Mouse (Mus musculus) induced T-regulatory cell, adult 2 months (primary cell): ENCODE results near the gene Fbxl16.
"Not testable (repeated sequence)": the region's sequence is repeated elsewhere in the genome, so short reads cannot be mapped to it uniquely, and the experiment has no call there.

Experiments used
- DNase-seq: peaks from one replicate; pipeline ENCODE4 v3.0.0-alpha.2; 2012; ENCODE audit warnings: low read depth

The Fbxl16 gene

GRCm38 (mm10) chr17:25795609-25796092 is 13.2 kb upstream of the Fbxl16 start, which contains the start of gene AC134908.4:
AC134908.4 (minus strand) TSS chr17:25795659.
- DNase-seq, result no peak

- no peak for DNase-seq
Observed at GRCm38 (mm10) chr17:25796211-25796771, 12.6 kb upstream of the Fbxl16 start.

- DNase-seq, result peak; percentile 90
Observed at GRCm38 (mm10) chr17:25796951-25797369, 11.9 kb upstream of the Fbxl16 start, which contains the start of gene Metrn. Metrn (minus strand) TSS chr17:25797136.

- DNase-seq, result peak; percentile 90
Observed at GRCm38 (mm10) chr17:25801029-25801428, 7.9 kb upstream of the Fbxl16 start.

- no peak for DNase-seq
Observed at GRCm38 (mm10) chr17:25802825-25803517, 5.9 kb upstream of the Fbxl16 start.

GRCm38 (mm10) chr17:25806507-25806906 is 2.4 kb upstream of the Fbxl16 start:
- no peak for DNase-seq

- DNase-seq, result not testable (repeated sequence)
Observed at GRCm38 (mm10) chr17:25807452-25807851, 1.4 kb upstream of the Fbxl16 start.

GRCm38 (mm10) chr17:25808028-25808427 is 857 bp upstream of the Fbxl16 start:
- DNase-seq, result no peak

GRCm38 (mm10) chr17:25809606-25810340 is 888 bp downstream of the Fbxl16 start:
- DNase-seq, result no peak

- DNase-seq, result no peak
Observed at GRCm38 (mm10) chr17:25810890-25811289, 2.0 kb downstream of the Fbxl16 start.

- peak; percentile 86 for DNase-seq
Observed at GRCm38 (mm10) chr17:25813471-25813870, 4.6 kb downstream of the Fbxl16 start.

GRCm38 (mm10) chr17:25817662-25818061 is 8.8 kb downstream of the Fbxl16 start:
- no peak for DNase-seq

GRCm38 (mm10) chr17:25818851-25819780 is 10.2 kb downstream of the Fbxl16 start:
- DNase-seq, result peak; percentile 50

- peak; percentile 95 for DNase-seq
Observed at GRCm38 (mm10) chr17:25823452-25823851, 14.6 kb downstream of the Fbxl16 start, which contains the start of gene Wdr24. Wdr24 (plus strand) TSS chr17:25823627.

GRCm38 (mm10) chr17:25824362-25825142 is 15.7 kb downstream of the Fbxl16 start:
- DNase-seq, result no peak

- no peak for DNase-seq
Observed at GRCm38 (mm10) chr17:25825311-25825710, 16.4 kb downstream of the Fbxl16 start.

GRCm38 (mm10) chr17:25825984-25826570 is 17.2 kb downstream of the Fbxl16 start:
- DNase-seq, result no peak

GRCm38 (mm10) chr17:25827011-25827410 is 18.1 kb downstream of the Fbxl16 start:
- DNase-seq, result no peak

- DNase-seq, result no peak
Observed at GRCm38 (mm10) chr17:25827546-25828222, 18.8 kb downstream of the Fbxl16 start.

- no peak for DNase-seq
Observed at GRCm38 (mm10) chr17:25828223-25828594, 19.3 kb downstream of the Fbxl16 start.
